Mouse (Mus musculus): ENCODE results near the gene Trmt44. TPM values are rescaled to one million over a fixed set of nuclear protein-coding genes. Genes with fewer than 3 reads are reported as not detected.
A peak's percentile ranks its signal among the peaks of the same experiment; 100 is the strongest.

Gene Trmt44
- polyA plus RNA-seq, 1 experiment from 2014 or later = 8.8 TPM

DNA sequence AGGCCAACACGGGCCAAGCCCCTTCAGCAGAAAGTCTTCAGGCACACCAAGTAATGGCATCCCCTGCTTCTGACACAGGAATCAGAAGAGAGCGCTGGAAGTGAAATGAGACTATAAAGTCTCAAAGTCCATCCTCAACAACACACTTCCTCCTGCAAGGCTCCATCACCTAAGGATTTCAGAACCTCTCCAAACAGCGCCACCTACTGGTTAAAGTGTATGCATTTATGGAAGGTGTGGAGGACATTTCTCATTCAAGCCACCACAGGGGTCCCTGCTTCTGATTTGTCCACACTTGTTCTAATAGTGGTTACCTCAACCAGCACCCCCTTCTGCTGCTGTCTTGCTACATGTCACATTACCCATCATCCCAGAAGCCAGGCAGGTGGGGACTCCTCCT, 38.6 kb downstream of the Trmt44 start:
- 69% methylated on average over 3 of the region's 3 CpGs for WGBS
- H3K36me3 ChIP-seq = no peaks in the 10 kb centered on the region
- no peak for ATAC-seq (ENCODE audit: low FRiP score, low read depth)
- peaks cover 7% of the 10 kb centered on the region; the same call in 1 of the 2 replicates for H3K27me3 ChIP-seq
- H3K9me3 ChIP-seq = no peaks in the 10 kb centered on the region
- H3K4me1 ChIP-seq = peaks cover 6% of the 10 kb centered on the region; the same call in 1 of the 2 replicates
- H3K4me3 ChIP-seq = no peak overlapping the region
- H3K9ac ChIP-seq (replicated peaks) = no peak overlapping the region
- H3K4me2 ChIP-seq (replicated peaks) = no peak overlapping the region
- no peak overlapping the region for H3K27ac ChIP-seq (replicated peaks)

DNA sequence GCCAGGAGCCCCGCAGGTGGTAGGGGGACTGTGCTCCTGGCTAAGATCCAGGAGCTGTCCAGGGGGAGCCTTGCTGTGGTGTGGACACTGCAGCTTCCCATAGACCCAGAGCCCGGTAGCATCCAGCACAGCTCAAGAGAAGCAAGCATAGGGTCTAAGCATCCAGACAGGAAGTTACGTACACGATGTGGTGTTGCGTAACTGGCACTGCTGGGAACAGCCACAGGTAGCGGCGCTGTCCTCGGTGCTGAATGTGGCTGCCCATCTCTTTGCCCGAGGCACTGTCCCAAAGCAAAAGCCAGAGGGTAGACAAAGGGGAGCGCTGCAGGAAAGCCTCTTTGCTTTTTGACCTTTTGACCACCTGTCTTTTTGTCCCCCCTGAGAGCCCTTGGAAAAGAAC, 43.3 kb downstream of the Trmt44 start:
- no peak overlapping the region for H3K9ac ChIP-seq (replicated peaks)
- no peak overlapping the region for H3K4me2 ChIP-seq (replicated peaks)
- H3K27me3 ChIP-seq = peaks cover 21% of the 10 kb centered on the region; the same call in 1 of the 2 replicates
- 19% methylated on average over 10 of the region's 10 CpGs for WGBS
- no peak overlapping the region for H3K4me3 ChIP-seq
- H3K4me1 ChIP-seq = peaks cover 2% of the 10 kb centered on the region; the same call in 1 of the 2 replicates
- no peak overlapping the region for H3K27ac ChIP-seq (replicated peaks)
- H3K36me3 ChIP-seq = no peaks in the 10 kb centered on the region
- no peak for ATAC-seq (ENCODE audit: low FRiP score, low read depth)
- H3K9me3 ChIP-seq = no peaks in the 10 kb centered on the region

DNA sequence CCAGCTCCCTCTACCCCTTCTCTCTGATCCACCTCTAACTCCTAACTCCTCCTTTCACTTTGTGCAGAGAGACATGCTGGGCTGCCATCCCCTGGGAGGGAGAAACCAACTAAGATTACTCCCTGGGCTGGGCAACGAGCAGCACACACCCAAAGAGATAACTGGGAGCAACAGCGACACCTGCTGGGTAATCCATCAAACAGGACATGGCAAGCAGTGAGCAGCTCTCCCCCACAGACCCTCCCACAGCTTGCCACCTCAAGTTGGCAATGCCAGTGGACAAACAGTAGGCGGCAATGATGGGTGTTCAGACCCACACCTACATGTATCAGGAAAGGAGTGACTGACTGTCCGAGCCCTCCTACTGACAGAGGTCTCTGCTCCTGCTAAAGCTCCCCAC, 44.4 kb downstream of the Trmt44 start:
- Histone ChIP-seq H3K27ac (replicated peaks) (no peak overlapping the region), H3K9me3 (no peaks in the 10 kb centered on the region), H3K4me2 (replicated peaks) (no peak overlapping the region), H3K36me3 (no peaks in the 10 kb centered on the region), H3K27me3 (peaks cover 32% of the 10 kb centered on the region), H3K9ac (replicated peaks) (no peak overlapping the region), H3K4me3 (no peak overlapping the region), H3K4me1 (peaks cover 11% of the 10 kb centered on the region)
- ATAC-seq (ENCODE audit: low FRiP score, low read depth) = no peak
- 17% methylated on average over 4 of the region's 4 CpGs for WGBS

- Histone ChIP-seq H3K27ac (replicated peaks) (no peak within 1 kb of the TSS), H3K9me3 (no peaks in the 10 kb centered on the region), H3K9ac (replicated peaks) (peak within 1 kb of the TSS; percentile 46), H3K4me3 (peak within 1 kb of the TSS; percentile 36), H3K27me3 (peaks cover 54% of the 10 kb centered on the region), H3K4me2 (replicated peaks) (peak within 1 kb of the TSS; percentile 58), H3K4me1 (peaks cover 14% of the 10 kb centered on the region), H3K36me3 (no peaks in the 10 kb centered on the region)
- 3% methylated on average over 23 of the region's 29 CpGs for WGBS
- ATAC-seq (ENCODE audit: low FRiP score, low read depth) = peak; percentile 87
Measured at GRCm38 (mm10) chr5:35525469-35526123, 49.3 kb downstream of the Trmt44 start, which contains the start of gene Cpz. TSS of gene Cpz (minus strand) at chr5:35525698.

DNA sequence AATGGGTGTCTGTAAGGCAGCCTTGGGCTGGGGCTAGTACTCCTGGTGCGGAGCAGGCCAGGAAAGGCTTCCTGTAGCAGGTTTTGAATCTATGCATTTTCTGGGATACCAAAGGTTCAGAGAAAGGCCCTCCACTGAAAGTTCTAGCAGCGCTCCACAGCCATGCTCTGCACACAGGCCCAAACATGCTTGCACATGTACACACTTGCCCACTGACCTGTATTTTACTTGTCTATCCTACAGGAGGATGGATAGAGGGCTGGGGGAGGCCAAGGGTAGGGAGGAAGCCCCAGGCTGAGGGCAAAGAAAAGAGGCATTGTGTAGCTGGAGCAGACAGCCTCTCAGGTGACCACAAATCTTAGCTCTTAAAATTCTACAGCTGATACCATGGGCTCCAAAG, 50.5 kb downstream of the Trmt44 start:
- WGBS = 87% methylated on average over 2 of the region's 2 CpGs
- Histone ChIP-seq H3K36me3 (no peaks in the 10 kb centered on the region), H3K4me3 (no peak overlapping the region), H3K27ac (replicated peaks) (no peak overlapping the region), H3K9ac (replicated peaks) (no peak overlapping the region), H3K9me3 (no peaks in the 10 kb centered on the region), H3K4me1 (peaks cover 14% of the 10 kb centered on the region), H3K4me2 (replicated peaks) (no peak overlapping the region), H3K27me3 (peaks cover 54% of the 10 kb centered on the region)
- ATAC-seq (ENCODE audit: low FRiP score, low read depth) = no peak

DNA sequence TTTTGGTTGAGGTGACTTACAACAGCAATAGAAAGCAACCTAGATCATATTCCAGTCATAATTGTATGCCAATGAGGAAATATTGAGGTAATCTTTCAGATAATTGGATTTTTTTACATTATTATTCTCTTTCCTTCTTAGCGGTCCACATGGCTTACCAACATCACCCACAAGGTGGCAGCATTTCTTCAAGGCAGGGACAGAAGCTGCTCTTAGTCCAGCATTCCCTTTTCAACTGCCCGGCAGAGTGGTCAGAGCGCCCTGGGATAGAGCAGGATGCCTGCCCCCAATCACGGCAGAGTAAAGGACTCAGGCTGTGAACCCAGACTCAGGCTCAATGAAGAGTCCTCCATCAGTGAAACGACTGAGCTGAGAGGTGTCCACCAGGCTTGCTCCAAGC, 51.1 kb downstream of the Trmt44 start:
- no peaks in the 10 kb centered on the region for H3K9me3 ChIP-seq
- peaks cover 54% of the 10 kb centered on the region for H3K27me3 ChIP-seq
- H3K9ac ChIP-seq (replicated peaks) = no peak overlapping the region
- ATAC-seq (ENCODE audit: low FRiP score, low read depth) = no peak; the same call in 1 of the 2 replicates
- H3K4me1 ChIP-seq = peaks cover 14% of the 10 kb centered on the region
- WGBS = 3% methylated on average over 5 of the region's 5 CpGs
- H3K4me3 ChIP-seq = no peak overlapping the region
- H3K36me3 ChIP-seq = no peaks in the 10 kb centered on the region
- no peak overlapping the region for H3K4me2 ChIP-seq (replicated peaks)
- no peak overlapping the region for H3K27ac ChIP-seq (replicated peaks)

DNA sequence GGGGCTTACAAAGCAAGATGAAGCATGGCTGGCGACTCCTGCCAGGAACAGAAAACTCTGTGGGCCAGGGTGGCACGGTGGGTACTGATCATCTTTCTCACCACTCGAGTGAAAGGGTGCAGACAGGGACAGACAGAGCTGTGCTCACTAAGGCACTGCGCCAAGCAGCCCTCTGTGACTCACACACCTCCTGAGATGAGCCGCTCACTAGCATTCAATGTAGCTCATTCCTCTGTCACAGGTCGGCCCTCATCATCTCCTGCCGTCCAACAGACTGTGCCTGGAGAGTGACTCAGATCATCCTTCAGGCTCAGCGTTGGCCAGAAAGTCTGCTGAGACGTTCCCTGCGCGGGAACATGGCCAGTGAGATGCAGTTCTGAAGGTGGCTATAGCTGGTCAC, 58.1 kb downstream of the Trmt44 start:
- Histone ChIP-seq H3K4me2 (replicated peaks) (no peak overlapping the region), H3K27ac (replicated peaks) (no peak overlapping the region), H3K36me3 (no peaks in the 10 kb centered on the region), H3K27me3 (peaks cover 11% of the 10 kb centered on the region), H3K9ac (replicated peaks) (no peak overlapping the region), H3K4me1 (no peaks in the 10 kb centered on the region), H3K9me3 (no peaks in the 10 kb centered on the region), H3K4me3 (no peak overlapping the region)
- WGBS = 84% methylated on average over 11 of the region's 11 CpGs
- ATAC-seq (ENCODE audit: low FRiP score, low read depth) = no peak

- Histone ChIP-seq H3K9me3 (no peaks in the 10 kb centered on the region), H3K4me3 (no peak overlapping the region), H3K9ac (replicated peaks) (no peak overlapping the region), H3K27me3 (peaks cover 19% of the 10 kb centered on the region), H3K4me2 (replicated peaks) (no peak overlapping the region), H3K4me1 (no peaks in the 10 kb centered on the region), H3K36me3 (no peaks in the 10 kb centered on the region), H3K27ac (replicated peaks) (no peak overlapping the region)
- ATAC-seq (ENCODE audit: low FRiP score, low read depth) = no peak
- 20% methylated on average over 5 of the region's 5 CpGs for WGBS
Measured at GRCm38 (mm10) chr5:35510589-35510988, 64.3 kb downstream of the Trmt44 start.

Other genes starting within 250 kb of the Trmt44 start
- 0.73 and 1.2 TPM in 2 replicates for gene Hmx1, start 186.0 kb downstream of the Trmt44 start, polyA plus RNA-seq (2016; fragmentation: Nextera tagmentation; extraction: Ambion mirVana)
- 5.4 and 7.0 TPM in 2 replicates for gene Cpz, start 49.4 kb downstream of the Trmt44 start, polyA plus RNA-seq (2016; fragmentation: Nextera tagmentation; extraction: Ambion mirVana)
- gene Acox3, start 8.0 kb upstream of the Trmt44 start, polyA plus RNA-seq (2016; fragmentation: Nextera tagmentation; extraction: Ambion mirVana) = 17.6 and 18.8 TPM in 2 replicates
- gene Htra3, start 104.7 kb upstream of the Trmt44 start, polyA plus RNA-seq (2016; fragmentation: Nextera tagmentation; extraction: Ambion mirVana) = 7.8 and 8.8 TPM in 2 replicates
- 3.2 and 3.5 TPM in 2 replicates for gene Sh3tc1, start 164.9 kb upstream of the Trmt44 start, polyA plus RNA-seq (2016; fragmentation: Nextera tagmentation; extraction: Ambion mirVana)
- gene Ablim2, start 182.8 kb upstream of the Trmt44 start, polyA plus RNA-seq (2016; fragmentation: Nextera tagmentation; extraction: Ambion mirVana) = 1.1 and 1.2 TPM in 2 replicates